Comparison of ENCODE assay signal across 7 mouse cellular contexts in genomic region chr11:100646265-100646664, GRCm38 (mm10). TPM values are rescaled to one million over a fixed set of nuclear protein-coding genes. Genes with fewer than 3 reads are reported as not detected.
A peak's percentile ranks its signal among the peaks of the same experiment; 100 is the strongest.
DNase-seq lines count a peak whose midpoint lies in the region; ATAC-seq and TF ChIP-seq lines count a peak whose summit lies in the region.

No protein-coding gene starts in this region.

- H3K4me1 ChIP-seq in kidney, adult 2 months (ENCODE audit: control insufficient read depth, insufficient read depth, low read length), result no peaks in the 10 kb centered on the region
- no peaks in the 10 kb centered on the region for H3K4me1 ChIP-seq in kidney, embryonic 14.5 days (ENCODE audit: control insufficient read depth, insufficient read depth, low read length)
- no peaks in the 10 kb centered on the region for H3K4me1 ChIP-seq in spleen, adult 2 months (ENCODE audit: control insufficient read depth, insufficient read depth, insufficient read length)

- 22% methylated on average over 1 of the region's 1 CpGs for WGBS in kidney, adult 2 months
- WGBS in kidney, embryonic 14.5 days, result 8% methylated on average over 1 of the region's 1 CpGs
- 19% methylated on average over 1 of the region's 1 CpGs for WGBS in spleen, adult 2 months

- peak; percentile 63 for TF ChIP-seq CTCF in kidney, adult 2 months (conservative IDR thresholded peaks at IDR 0.05; ENCODE audit: insufficient read depth, insufficient read length, low read depth, low read length)
- peak; percentile 51; the same call in 1 of the 2 replicates for TF ChIP-seq CTCF in spleen, adult 2 months (IDR thresholded peaks at IDR 0.05; ENCODE audit: extremely low read depth, insufficient read depth, insufficient read length, insufficient replicate concordance)

- no peak overlapping the region for H3K4me3 ChIP-seq in kidney, adult 2 months (ENCODE audit: insufficient read depth, low read depth, low read length)
- no peak overlapping the region for H3K4me3 ChIP-seq in kidney, embryonic 14.5 days (ENCODE audit: low read length)
- no peak overlapping the region for H3K4me3 ChIP-seq in spleen, adult 2 months (ENCODE audit: extremely low read depth, insufficient read depth, insufficient read length)

- no peak overlapping the region for H3K9ac ChIP-seq in kidney, embryonic 14.5 days (ENCODE audit: low read depth, low read length)

- H3K4me2 ChIP-seq in kidney, embryonic 14.5 days (replicated peaks; ENCODE audit: low read depth, low read length), result no peak overlapping the region

- no peak for ATAC-seq in kidney, embryonic 14.5 days (ENCODE audit: low FRiP score, low TSS enrichment)

- TF ChIP-seq POLR2A in kidney, adult 2 months (IDR thresholded peaks at IDR 0.05; ENCODE audit: low read depth, low read length), result no peak
- TF ChIP-seq POLR2A in spleen, adult 2 months (IDR thresholded peaks at IDR 0.05; ENCODE audit: low read depth, low read length), result no peak

- H3K36me3 ChIP-seq in kidney, adult 2 months (ENCODE audit: control insufficient read depth, insufficient read depth, low read length), result no peaks in the 10 kb centered on the region
- H3K36me3 ChIP-seq in kidney, embryonic 14.5 days (ENCODE audit: control insufficient read depth, insufficient read depth, low read length), result no peaks in the 10 kb centered on the region
- no peaks in the 10 kb centered on the region for H3K36me3 ChIP-seq in spleen, adult 2 months (ENCODE audit: control insufficient read depth, insufficient read depth, low read length)

- H3K27ac ChIP-seq in kidney, adult 2 months (ENCODE audit: insufficient read depth, low read depth, low read length), result no peak overlapping the region
- no peak overlapping the region for H3K27ac ChIP-seq in kidney, embryonic 14.5 days (ENCODE audit: low read depth, low read length)
- no peak overlapping the region for H3K27ac ChIP-seq in spleen, adult 2 months (ENCODE audit: insufficient read depth, low read length)

- peak; percentile 40 for DNase-seq in kidney, adult 2 months
- peak; percentile 90 for DNase-seq in ES-CJ7 (ENCODE audit: low read depth, low spot score)
- DNase-seq in adrenal gland, postnatal 36 days, result peak; percentile 60 to 78
- DNase-seq in kidney, postnatal 4 days, result peak; percentile 81 to 83
- DNase-seq in spleen, adult 2 months (ENCODE audit: low read depth in 1 of 2, low spot score in 2 of 2), result peak in 1 of 2 experiments; percentile 42
- no peak for DNase-seq in urinary bladder, postnatal 36 days (ENCODE audit: low spot score in 2 of 2)

- no peaks in the 10 kb centered on the region for H3K9me3 ChIP-seq in kidney, embryonic 14.5 days (ENCODE audit: control insufficient read depth, low read length)

- no peaks in the 10 kb centered on the region for H3K27me3 ChIP-seq in kidney, adult 2 months (replicated peaks; ENCODE audit: control insufficient read depth, insufficient read depth, low read length)
- H3K27me3 ChIP-seq in kidney, embryonic 14.5 days (ENCODE audit: control insufficient read depth, insufficient read depth, low read length), result peaks cover 15% of the 10 kb centered on the region
- H3K27me3 ChIP-seq in spleen, adult 2 months (ENCODE audit: control insufficient read depth, insufficient read depth, low read length), result peaks cover 2% of the 10 kb centered on the region; the same call in 1 of the 2 replicates

RNA-seq across cellular contexts. Expression of gene Dnajc7, which starts 26.3 kb away (rescaled TPM):
- polyA plus RNA-seq in kidney, adult 2 months (2012; rRNA removed), result 30.0 and 45.6 TPM in 2 replicates
- 86.2 and 126 TPM in 2 replicates for polyA plus RNA-seq in kidney, embryonic 14.5 days (2014; fragmentation: Nextera tagmentation; extraction: Ambion mirVana)
- 100 to 1,000 TPM; 207 to 222 TPM for total RNA-seq in adrenal gland, postnatal 36 days (2021)
- polyA plus RNA-seq in spleen, adult 2 months (2012; rRNA removed), result 43.9 and 53.7 TPM in 2 replicates

RNA-seq across cellular contexts. Expression of gene Nkiras2, which starts 27.2 kb away (rescaled TPM):
- 60.5 and 63.1 TPM in 2 replicates for polyA plus RNA-seq in kidney, adult 2 months (2012; rRNA removed)
- 63.6 and 67.6 TPM in 2 replicates for polyA plus RNA-seq in kidney, embryonic 14.5 days (2014; fragmentation: Nextera tagmentation; extraction: Ambion mirVana)
- total RNA-seq in adrenal gland, postnatal 36 days (2021), result 10 to 100 TPM; 32.9 to 43.6 TPM
- polyA plus RNA-seq in spleen, adult 2 months (2012; rRNA removed), result 39.5 and 48.9 TPM in 2 replicates

RNA-seq across cellular contexts. Expression of gene Zfp385c, which starts 46.0 kb away (rescaled TPM):
- 0.14 and 0.34 TPM in 2 replicates for polyA plus RNA-seq in kidney, adult 2 months (2012; rRNA removed)
- 0.40 and 0.50 TPM in 2 replicates for polyA plus RNA-seq in kidney, embryonic 14.5 days (2014; fragmentation: Nextera tagmentation; extraction: Ambion mirVana)
- under 1 TPM; 0.13 to 0.43 TPM for total RNA-seq in adrenal gland, postnatal 36 days (2021)
- polyA plus RNA-seq in spleen, adult 2 months (2012; rRNA removed), result 0.50 and 0.60 TPM in 2 replicates

RNA-seq across cellular contexts. Expression of gene Dhx58, which starts 57.8 kb away (rescaled TPM):
- polyA plus RNA-seq in kidney, adult 2 months (2012; rRNA removed), result 3.7 and 6.2 TPM in 2 replicates
- 3.2 TPM in 2 replicates for polyA plus RNA-seq in kidney, embryonic 14.5 days (2014; fragmentation: Nextera tagmentation; extraction: Ambion mirVana)
- total RNA-seq in adrenal gland, postnatal 36 days (2021), result 10 to 100 TPM; 39.5 to 60.6 TPM
- polyA plus RNA-seq in spleen, adult 2 months (2012; rRNA removed), result 15.1 and 17.6 TPM in 2 replicates

Comparison
In these comparisons a context has a peak if more than half of its experiments do, and no peak if none do; other contexts are left out.
1. DNase-seq: peak in kidney, adult 2 months (single experiment), ES-CJ7 (single experiment), adrenal gland, postnatal 36 days (2 of 2) and kidney, postnatal 4 days (2 of 2); none in urinary bladder, postnatal 36 days (0 of 2).